Mouse (Mus musculus): ENCODE results near the gene Nupl1. TPM values are rescaled to one million over a fixed set of nuclear protein-coding genes. Genes with fewer than 3 reads are reported as not detected.

Nupl1 gene
- polyA plus RNA-seq, 1 experiment: not detected

DNA sequence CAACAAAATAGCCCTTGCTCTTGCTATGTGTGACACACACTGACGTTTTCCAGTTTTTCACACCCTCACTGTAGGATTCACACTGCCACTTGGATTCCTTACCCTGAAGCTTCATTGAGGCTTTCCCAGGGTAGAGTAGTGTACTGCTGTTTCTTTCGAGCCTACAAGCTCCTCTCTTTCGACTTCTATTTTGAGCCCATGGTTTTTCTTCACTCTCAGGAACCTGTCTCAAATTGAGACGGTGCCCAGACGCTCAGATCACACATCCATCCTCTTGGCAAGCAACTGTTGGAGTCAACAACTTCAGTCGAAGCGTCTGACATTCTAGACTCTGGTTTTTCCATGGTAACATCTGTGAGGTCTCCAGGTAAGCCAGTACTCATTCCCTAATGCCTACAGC, 54.3 kb downstream of the Nupl1 start, which contains the start of gene Atp8a2:
Atp8a2 (minus strand) TSS at position 296 of the 400 bp plus-strand sequence.
- Histone ChIP-seq H3K4me3 (ENCODE audit: insufficient read depth, poor library complexity, severe bottlenecking) (no peak within 1 kb of the TSS), H3ac (ENCODE audit: control insufficient read depth, insufficient read length, low read depth) (no peak within 1 kb of the TSS), H3K79me3 (ENCODE audit: low read depth) (no peaks in the 10 kb centered on the region), H3K79me2 (ENCODE audit: control insufficient read depth, insufficient read depth) (no peaks in the 10 kb centered on the region), H3K36me3 (ENCODE audit: control insufficient read depth, insufficient read depth) (no peaks in the 10 kb centered on the region), H3K27me3 (ENCODE audit: control insufficient read depth, insufficient read depth, insufficient read length) (no peaks in the 10 kb centered on the region)
- TF ChIP-seq CTCF (IDR thresholded peaks at IDR 0.05; ENCODE audit: control insufficient read depth, insufficient read depth, insufficient read length): no peak

DNA sequence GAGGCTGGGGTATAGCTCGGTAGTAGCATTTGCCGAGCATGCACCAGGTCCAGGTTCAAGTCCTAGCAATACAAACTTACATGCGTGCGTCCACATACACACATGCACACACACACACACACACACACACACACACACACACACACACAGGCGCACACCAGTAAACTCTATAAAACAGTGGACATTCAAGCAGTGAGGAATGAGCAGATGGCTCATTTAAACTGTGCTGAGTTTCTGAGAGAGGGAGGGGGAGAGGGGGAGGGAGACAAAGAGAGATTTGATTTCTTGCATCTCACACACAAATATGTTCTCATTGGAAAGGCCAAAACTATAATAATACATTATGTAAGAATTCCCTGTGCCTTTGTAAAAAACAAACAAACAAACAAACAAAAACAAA, 55.2 kb downstream of the Nupl1 start:
- Histone ChIP-seq H3K79me2 (ENCODE audit: control insufficient read depth, insufficient read depth) (no peaks in the 10 kb centered on the region), H3ac (ENCODE audit: control insufficient read depth, insufficient read length, low read depth) (no peak overlapping the region), H3K27me3 (ENCODE audit: control insufficient read depth, insufficient read depth, insufficient read length) (no peaks in the 10 kb centered on the region), H3K79me3 (ENCODE audit: low read depth) (no peaks in the 10 kb centered on the region), H3K36me3 (ENCODE audit: control insufficient read depth, insufficient read depth) (no peaks in the 10 kb centered on the region), H3K4me3 (ENCODE audit: insufficient read depth, poor library complexity, severe bottlenecking) (no peak overlapping the region)
- TF ChIP-seq MYOD1 (IDR thresholded peaks at IDR 0.05; ENCODE audit: control insufficient read depth, insufficient read length, low read depth) (no peak), USF1 (IDR thresholded peaks at IDR 0.05; ENCODE audit: low read depth) (no peak), CTCF (IDR thresholded peaks at IDR 0.05; ENCODE audit: control insufficient read depth, insufficient read depth, insufficient read length) (no peak), MAX (IDR thresholded peaks at IDR 0.05) (no peak), CEBPB (IDR thresholded peaks at IDR 0.05; ENCODE audit: low read depth) (no peak), MYOG (IDR thresholded peaks at IDR 0.05; ENCODE audit: control insufficient read depth, extremely low read depth, insufficient read length) (no peak), FOSL1 (IDR thresholded peaks at IDR 0.05; ENCODE audit: insufficient read depth, low read length, poor library complexity, severe bottlenecking) (no peak)

DNA sequence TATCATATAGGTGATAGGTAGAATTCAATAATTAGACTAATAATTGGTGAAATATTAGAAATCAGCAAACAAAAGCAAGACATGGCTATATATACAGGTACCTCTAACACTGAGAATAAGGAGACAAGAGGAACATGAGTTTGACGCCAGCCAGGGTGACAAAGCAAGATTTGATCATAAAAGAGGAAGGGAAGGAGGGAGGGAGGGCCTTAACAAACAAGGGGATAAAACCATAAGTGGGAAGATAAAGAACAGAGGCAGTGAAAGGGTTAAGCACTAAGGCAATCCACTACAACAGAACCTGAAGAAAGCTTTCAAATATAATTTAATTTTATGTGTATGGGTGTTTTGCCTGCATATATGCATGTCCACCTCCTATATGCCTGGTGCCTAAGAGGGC, 56.6 kb downstream of the Nupl1 start:
- no peak overlapping the region for H3ac ChIP-seq (ENCODE audit: control insufficient read depth, insufficient read length, low read depth)
- no peaks in the 10 kb centered on the region for H3K79me2 ChIP-seq (ENCODE audit: control insufficient read depth, insufficient read depth)
- H3K79me3 ChIP-seq (ENCODE audit: low read depth): no peaks in the 10 kb centered on the region
- H3K4me3 ChIP-seq (ENCODE audit: insufficient read depth, poor library complexity, severe bottlenecking): no peak overlapping the region
- H3K27me3 ChIP-seq (ENCODE audit: control insufficient read depth, insufficient read depth, insufficient read length): no peaks in the 10 kb centered on the region
- no peaks in the 10 kb centered on the region for H3K36me3 ChIP-seq (ENCODE audit: control insufficient read depth, insufficient read depth)
- TF ChIP-seq MYOD1 (IDR thresholded peaks at IDR 0.05; ENCODE audit: control insufficient read depth, insufficient read length, low read depth) (no peak), USF1 (IDR thresholded peaks at IDR 0.05; ENCODE audit: low read depth) (no peak), MYOG (IDR thresholded peaks at IDR 0.05; ENCODE audit: control insufficient read depth, extremely low read depth, insufficient read length) (no peak), CTCF (IDR thresholded peaks at IDR 0.05; ENCODE audit: control insufficient read depth, insufficient read depth, insufficient read length) (no peak), CEBPB (IDR thresholded peaks at IDR 0.05; ENCODE audit: low read depth) (no peak), MAX (IDR thresholded peaks at IDR 0.05) (no peak), FOSL1 (IDR thresholded peaks at IDR 0.05; ENCODE audit: insufficient read depth, low read length, poor library complexity, severe bottlenecking) (no peak)

DNA sequence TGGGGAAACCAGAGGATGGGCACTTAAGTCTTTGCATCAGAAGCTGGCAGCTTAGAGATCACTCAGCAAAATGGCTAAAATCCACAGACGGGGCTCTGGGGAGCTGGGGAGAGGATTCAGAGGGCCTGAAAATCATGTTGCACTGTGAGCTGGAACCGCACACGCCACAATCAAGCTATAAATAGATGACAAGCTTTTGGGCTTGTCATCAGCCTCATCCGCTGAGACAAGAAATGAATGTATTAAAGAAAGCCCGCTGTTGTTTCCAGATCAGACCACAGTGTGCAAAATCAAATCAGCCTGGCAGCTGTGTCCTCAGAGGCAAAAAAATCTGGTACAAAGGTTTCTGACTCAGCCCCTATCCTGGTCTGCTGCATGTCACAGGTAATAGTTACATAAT, 61.5 kb downstream of the Nupl1 start:
- H3K4me3 ChIP-seq (ENCODE audit: insufficient read depth, poor library complexity, severe bottlenecking): no peak overlapping the region
- H3ac ChIP-seq (ENCODE audit: control insufficient read depth, insufficient read length, low read depth): no peak overlapping the region
- H3K79me3 ChIP-seq (ENCODE audit: low read depth): no peaks in the 10 kb centered on the region
- H3K79me2 ChIP-seq (ENCODE audit: control insufficient read depth, insufficient read depth): no peaks in the 10 kb centered on the region
- H3K36me3 ChIP-seq (ENCODE audit: control insufficient read depth, insufficient read depth): no peaks in the 10 kb centered on the region
- TF ChIP-seq MYOG (IDR thresholded peaks at IDR 0.05; ENCODE audit: control insufficient read depth, extremely low read depth, insufficient read length) (no peak), FOSL1 (IDR thresholded peaks at IDR 0.05; ENCODE audit: insufficient read depth, low read length, poor library complexity, severe bottlenecking) (no peak), MAX (IDR thresholded peaks at IDR 0.05) (no peak), MYOD1 (IDR thresholded peaks at IDR 0.05; ENCODE audit: control insufficient read depth, insufficient read length, low read depth) (no peak), CTCF (IDR thresholded peaks at IDR 0.05; ENCODE audit: control insufficient read depth, insufficient read depth, insufficient read length) (no peak), USF1 (IDR thresholded peaks at IDR 0.05; ENCODE audit: low read depth) (no peak), CEBPB (IDR thresholded peaks at IDR 0.05; ENCODE audit: low read depth) (no peak)
- H3K27me3 ChIP-seq (ENCODE audit: control insufficient read depth, insufficient read depth, insufficient read length): no peaks in the 10 kb centered on the region

DNA sequence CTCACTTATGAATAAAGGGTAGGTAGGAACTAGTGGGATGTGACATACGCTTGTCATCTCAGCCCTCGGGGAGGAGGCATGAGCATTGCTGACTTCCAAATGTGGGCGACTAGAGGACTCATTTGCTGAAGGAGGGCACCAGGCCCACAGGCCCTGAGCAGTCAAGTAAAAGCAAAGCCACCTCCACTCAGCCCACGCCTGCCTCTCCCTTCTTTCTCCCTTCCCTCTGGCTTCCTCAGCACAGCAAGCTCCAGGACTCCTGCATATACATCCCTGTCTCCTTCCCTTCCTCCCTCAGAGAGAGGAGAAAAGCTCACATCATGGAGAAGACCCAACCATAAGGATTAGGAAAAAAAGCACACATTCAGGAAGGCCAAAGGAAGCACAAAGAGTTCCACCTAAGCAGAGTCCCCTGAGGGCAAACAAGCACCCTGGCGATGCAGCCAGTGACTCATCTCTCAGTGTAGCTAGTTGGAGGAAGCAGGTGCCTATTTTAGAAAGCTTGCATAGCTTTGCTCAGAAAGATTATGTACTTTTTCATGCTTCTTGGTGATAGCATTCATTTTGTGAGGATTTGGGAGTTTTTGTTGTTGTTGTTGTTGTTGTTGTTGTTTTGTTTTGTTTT, 62.9 kb downstream of the Nupl1 start:
- TF ChIP-seq MYOD1 (IDR thresholded peaks at IDR 0.05; ENCODE audit: control insufficient read depth, insufficient read length, low read depth) (no peak), CEBPB (IDR thresholded peaks at IDR 0.05; ENCODE audit: low read depth) (no peak), CTCF (IDR thresholded peaks at IDR 0.05; ENCODE audit: control insufficient read depth, insufficient read depth, insufficient read length) (no peak), USF1 (IDR thresholded peaks at IDR 0.05; ENCODE audit: low read depth) (no peak), FOSL1 (IDR thresholded peaks at IDR 0.05; ENCODE audit: insufficient read depth, low read length, poor library complexity, severe bottlenecking) (no peak), MYOG (IDR thresholded peaks at IDR 0.05; ENCODE audit: control insufficient read depth, extremely low read depth, insufficient read length) (no peak), MAX (IDR thresholded peaks at IDR 0.05) (no peak)
- no peak overlapping the region for H3ac ChIP-seq (ENCODE audit: control insufficient read depth, insufficient read length, low read depth)
- H3K4me3 ChIP-seq (ENCODE audit: insufficient read depth, poor library complexity, severe bottlenecking): no peak overlapping the region
- no peaks in the 10 kb centered on the region for H3K27me3 ChIP-seq (ENCODE audit: control insufficient read depth, insufficient read depth, insufficient read length)
- H3K36me3 ChIP-seq (ENCODE audit: control insufficient read depth, insufficient read depth): no peaks in the 10 kb centered on the region
- no peaks in the 10 kb centered on the region for H3K79me2 ChIP-seq (ENCODE audit: control insufficient read depth, insufficient read depth)
- no peaks in the 10 kb centered on the region for H3K79me3 ChIP-seq (ENCODE audit: low read depth)

DNA sequence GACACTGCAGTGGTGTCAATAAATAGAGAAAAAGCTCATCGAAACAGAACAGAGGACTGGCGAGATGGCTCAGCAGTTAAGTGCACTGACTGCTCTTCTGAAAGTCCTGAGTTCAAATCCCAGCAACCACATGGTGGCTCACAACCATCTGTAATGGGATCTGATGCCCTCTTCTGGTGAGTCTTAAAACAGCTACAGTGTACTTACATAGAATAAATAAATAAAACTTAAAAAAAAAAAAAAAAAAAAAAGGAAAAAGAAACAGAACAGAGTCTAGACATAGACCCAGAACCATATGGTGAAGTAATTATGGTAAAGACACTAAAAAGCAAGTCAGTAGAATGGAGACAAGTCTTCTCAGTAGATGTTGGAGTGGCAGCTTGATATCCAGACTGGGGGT, 69.9 kb downstream of the Nupl1 start:
- TF ChIP-seq FOSL1 (IDR thresholded peaks at IDR 0.05; ENCODE audit: insufficient read depth, low read length, poor library complexity, severe bottlenecking) (no peak), MAX (IDR thresholded peaks at IDR 0.05) (no peak), MYOD1 (IDR thresholded peaks at IDR 0.05; ENCODE audit: control insufficient read depth, insufficient read length, low read depth) (no peak), MYOG (IDR thresholded peaks at IDR 0.05; ENCODE audit: control insufficient read depth, extremely low read depth, insufficient read length) (no peak), CEBPB (IDR thresholded peaks at IDR 0.05; ENCODE audit: low read depth) (no peak), CTCF (IDR thresholded peaks at IDR 0.05; ENCODE audit: control insufficient read depth, insufficient read depth, insufficient read length) (no peak), USF1 (IDR thresholded peaks at IDR 0.05; ENCODE audit: low read depth) (no peak)
- H3ac ChIP-seq (ENCODE audit: control insufficient read depth, insufficient read length, low read depth): no peak overlapping the region
- peaks cover 22% of the 10 kb centered on the region for H3K27me3 ChIP-seq (ENCODE audit: control insufficient read depth, insufficient read depth, insufficient read length)
- no peak overlapping the region for H3K4me3 ChIP-seq (ENCODE audit: insufficient read depth, poor library complexity, severe bottlenecking)
- H3K79me3 ChIP-seq (ENCODE audit: low read depth): no peaks in the 10 kb centered on the region
- no peaks in the 10 kb centered on the region for H3K36me3 ChIP-seq (ENCODE audit: control insufficient read depth, insufficient read depth)
- H3K79me2 ChIP-seq (ENCODE audit: control insufficient read depth, insufficient read depth): no peaks in the 10 kb centered on the region
